Mouse (Mus musculus) CH12.LX (cell line): ENCODE results near the gene Klhl5. TPM values are rescaled to one million over a fixed set of nuclear protein-coding genes. Genes with fewer than 3 reads are reported as not detected.

ENCODE experiments used
- DNase-seq: peaks from one replicate; pipeline ENCODE4 v3.0.0-alpha.2; 2013; ENCODE audit errors: extremely low read depth
- H3K27ac ChIP-seq: 2 replicates; pipeline ENCODE4 v1.5.1; 2012; ENCODE audit warnings: low read depth, mild to moderate bottlenecking, control low read depth, moderate library complexity; ENCODE audit not compliant: insufficient read depth
- H3K27me3 ChIP-seq: replicated peaks from 2 replicates; pipeline ENCODE3; 2012; ENCODE audit warnings: inconsistent platforms
- H3K36me3 ChIP-seq, 2 experiments: replicated peaks in 1 of 2; 2 replicates each; pipeline versions ENCODE3 to v1.6.1; 2012; ENCODE audit warnings: inconsistent platforms in 1 of 2, low read length in 1 of 2, mild to moderate bottlenecking in 1 of 2, mixed read lengths in 1 of 2, moderate library complexity in 1 of 2; ENCODE audit not compliant: control insufficient read depth in 1 of 2, insufficient read depth in 1 of 2
- H3K4me1 ChIP-seq, 2 experiments: 2 replicates each; pipeline ENCODE4 v1.6.1; 2012; ENCODE audit warnings: inconsistent platforms in 1 of 2, moderate library complexity in 1 of 2; ENCODE audit not compliant: insufficient read depth in 2 of 2, control insufficient read depth in 1 of 2
- H3K4me2 ChIP-seq: 2 replicates; pipeline ENCODE4 v1.6.1; 2012; ENCODE audit warnings: low read depth, mild to moderate bottlenecking, control low read depth; ENCODE audit not compliant: poor library complexity, insufficient read depth, severe bottlenecking
- H3K4me3 ChIP-seq, 3 experiments: fragments of 150-350 bp in 1 of 3; sonication (generic) in 1 of 3; replicated peaks in 1 of 3; 2 replicates each; pipeline versions ENCODE3 to v1.5.1; 2011 to 2012; ENCODE audit warnings: low read depth in 2 of 3, low read length in 2 of 3, mild to moderate bottlenecking in 2 of 3, moderate library complexity in 2 of 3, control low read depth in 1 of 3, improper control_type of control experiment in 1 of 3, inconsistent platforms in 1 of 3, mixed read lengths in 1 of 3; ENCODE audit not compliant: poor library complexity in 1 of 3
- H3K79me2 ChIP-seq: replicated peaks from 2 replicates; pipeline ENCODE4 v1.6.1; 2012; ENCODE audit warnings: mild to moderate bottlenecking, moderate library complexity; ENCODE audit not compliant: control insufficient read depth, poor library complexity, insufficient read depth, severe bottlenecking; ENCODE audit errors: extremely low read depth
- H3K9ac ChIP-seq: 2 replicates; pipeline ENCODE4 v1.6.1; 2012; ENCODE audit warnings: low read depth, mild to moderate bottlenecking, control low read depth, moderate library complexity; ENCODE audit not compliant: insufficient read depth
- H3K9me3 ChIP-seq: replicated peaks from 2 replicates; pipeline ENCODE3; 2012; ENCODE audit warnings: low read length, inconsistent platforms, mixed read lengths
- BHLHE40 ChIP-seq: IDR thresholded peaks from 2 replicates; pipeline ENCODE4 v1.6.1; 2011; ENCODE audit warnings: mild to moderate bottlenecking, low read depth, low read length, improper control_type of control experiment
- CTCF ChIP-seq, 2 experiments: IDR thresholded peaks in 1 of 2; conservative IDR thresholded peaks in 1 of 2; 2 replicates each; pipeline ENCODE4 v1.5.1; 2011 to 2012; ENCODE audit warnings: low read depth in 2 of 2, low read length in 2 of 2, improper control_type of control experiment in 1 of 2, inconsistent platforms in 1 of 2, mild to moderate bottlenecking in 1 of 2, moderate library complexity in 1 of 2
- E2F4 ChIP-seq: IDR thresholded peaks from 2 replicates; pipeline ENCODE4 v1.6.1; 2011; ENCODE audit warnings: low read depth, low read length, improper control_type of control experiment; ENCODE audit not compliant: insufficient replicate concordance
- ELF1 ChIP-seq: IDR thresholded peaks from 2 replicates; pipeline ENCODE4 v1.6.1; 2014; ENCODE audit warnings: low read depth, mild to moderate bottlenecking, inconsistent platforms, low read length, improper control_type of control experiment
- ETS1 ChIP-seq: conservative IDR thresholded peaks from 2 replicates; pipeline ENCODE4 v1.6.1; 2012; ENCODE audit warnings: low read depth, mild to moderate bottlenecking, inconsistent platforms, low read length, improper control_type of control experiment, moderate library complexity
- HCFC1 ChIP-seq: IDR thresholded peaks from 2 replicates; pipeline ENCODE4 v1.6.1; 2012; ENCODE audit warnings: low read depth, mild to moderate bottlenecking, inconsistent platforms, low read length, improper control_type of control experiment
- MAX ChIP-seq: IDR thresholded peaks from 2 replicates; pipeline ENCODE4 v1.6.1; 2011; ENCODE audit warnings: low read length, improper control_type of control experiment
- NRF1 ChIP-seq: IDR thresholded peaks from 2 replicates; pipeline ENCODE4 v1.6.1; 2014; ENCODE audit warnings: low read depth, mild to moderate bottlenecking, inconsistent platforms, low read length, improper control_type of control experiment, moderate library complexity
- PAX5 ChIP-seq: IDR thresholded peaks from 2 replicates; pipeline ENCODE4 v1.6.1; 2012; ENCODE audit warnings: low read length, inconsistent platforms, mixed read lengths
- POLR2A ChIP-seq: IDR thresholded peaks from 2 replicates; pipeline ENCODE4 v1.6.1; 2011; ENCODE audit warnings: low read depth, mild to moderate bottlenecking, improper control_type of control experiment, low read length
- SMC3 ChIP-seq: IDR thresholded peaks from 2 replicates; pipeline ENCODE4 v1.6.1; 2011; ENCODE audit warnings: low read depth, low read length, improper control_type of control experiment
- TCF12 ChIP-seq: IDR thresholded peaks from 2 replicates; pipeline ENCODE4 v1.6.1; 2014; ENCODE audit warnings: low read depth, mild to moderate bottlenecking, inconsistent platforms, low read length, improper control_type of control experiment
- UBTF ChIP-seq: IDR thresholded peaks from 2 replicates; pipeline ENCODE4 v1.6.1; 2012; ENCODE audit warnings: low read depth, mild to moderate bottlenecking, inconsistent platforms, low read length, improper control_type of control experiment, moderate library complexity
- USF2 ChIP-seq: conservative IDR thresholded peaks from 2 replicates; pipeline ENCODE4 v1.6.1; 2011; ENCODE audit warnings: low read depth, low read length, improper control_type of control experiment
- ZKSCAN1 ChIP-seq: IDR thresholded peaks from 2 replicates; pipeline ENCODE4 v1.6.1; 2012; ENCODE audit warnings: low read depth, inconsistent platforms, low read length, improper control_type of control experiment, borderline replicate concordance
- ZMIZ1 ChIP-seq: IDR thresholded peaks from 2 replicates; pipeline ENCODE4 v1.6.1; 2012; ENCODE audit warnings: low read depth, mild to moderate bottlenecking, inconsistent platforms, low read length, improper control_type of control experiment
- ZNF384 ChIP-seq: IDR thresholded peaks from 2 replicates; pipeline ENCODE4 v1.6.1; 2012; ENCODE audit warnings: low read depth, low read length, improper control_type of control experiment, inconsistent platforms
- dilution Hi-C: fragments of 300-500 bp; cut with MboI; formaldehyde crosslinking; loops from 2 replicates; pipeline ENCODE4 v1.14.3; 2020; ENCODE audit warnings: low sequenced_read_pairs; ENCODE audit not compliant: extremely low pct_unique_long_range_greater_than_20kb, extremely low pct_ligation_motif_present
- in situ Hi-C: fragments of 300-500 bp; cut with MboI; formaldehyde crosslinking; loops from 3 replicates; pipeline ENCODE4 v1.14.3; 2019; ENCODE audit warnings: low sequenced_read_pairs, low pct_ligation_motif_present, low pct_unique_long_range_greater_than_20kb, mixed read lengths
- polyA plus RNA-seq: library from polyadenylated mRNA; unstranded; fragments of >175 nt; gene quantifications from 2 replicates; pipeline ENCODE4 v1.2.1, GENCODE M21; 2012; ENCODE audit warnings: low read depth; ENCODE audit not compliant: insufficient read length
- total RNA-seq, 2 experiments: library from RNA; depleted of rRNA; stranded (reverse); fragments of 300-350 nt in 1 of 2; fragments of >200 nt in 1 of 2; gene quantifications; 2 replicates each; pipeline ENCODE4 v1.2.3; 2012 to 2014

Klhl5 gene
- total and polyA plus RNA-seq, 3 experiments: 20.6 to 31.7 (median 23.2) TPM

DNA sequence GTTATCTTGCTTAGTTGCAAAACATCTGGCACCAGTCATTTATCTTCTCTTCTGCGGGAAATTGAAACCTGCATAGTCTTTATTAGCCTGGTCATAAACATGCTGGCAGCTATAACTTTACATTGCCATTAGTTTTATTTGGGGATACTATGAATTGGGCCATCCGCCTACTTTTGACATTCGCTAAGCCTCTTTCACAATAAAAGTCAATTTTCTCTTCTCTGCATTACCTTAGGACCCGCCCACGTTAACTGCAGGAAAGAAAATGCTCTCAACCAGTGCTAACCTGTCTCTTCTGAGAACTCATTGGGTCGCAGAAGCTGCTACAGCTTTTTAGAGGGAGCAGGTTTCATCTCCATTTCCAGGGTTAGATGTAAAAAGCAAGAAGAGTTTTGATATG lies 39.2 kb upstream of the Klhl5 start:
- H3K9ac ChIP-seq: no peak overlapping the region
- H3K9me3 ChIP-seq: no peaks in the 10 kb centered on the region
- in situ Hi-C loops: no loop called here
- dilution Hi-C loops: no loop called here
- H3K79me2 ChIP-seq: no peaks in the 10 kb centered on the region
- no peak overlapping the region for H3K4me2 ChIP-seq
- DNase-seq: no peak
- H3K27ac ChIP-seq: no peak overlapping the region
- no peaks in the 10 kb centered on the region for H3K27me3 ChIP-seq
- TF ChIP-seq UBTF (no peak), NRF1 (no peak), CTCF (conservative IDR thresholded peaks at IDR 0.05 in 1 of 2, IDR thresholded peaks at IDR 0.05 in 1 of 2; ENCODE audit: low read depth in 2 of 2, low read length in 2 of 2) (no peak), TCF12 (no peak), ZNF384 (no peak), SMC3 (no peak), PAX5 (no peak), BHLHE40 (no peak), ELF1 (no peak), POLR2A (no peak), E2F4 (no peak), ZKSCAN1 (no peak), USF2 (no peak), ZMIZ1 (no peak)
- peaks cover under 1% of the 10 kb centered on the region in 2 experiments; a peak in 2 of 4 replicates for H3K4me1 ChIP-seq
- H3K36me3 ChIP-seq: peaks cover 9 to 84% of the 10 kb centered on the region in 2 experiments
- no peak overlapping the region for H3K4me3 ChIP-seq

GRCm38 (mm10) chr5:65069872-65070271 lies 37.5 kb upstream of the Klhl5 start:
- dilution Hi-C loops (no loop called here), in situ Hi-C loops (no loop called here)
- Histone ChIP-seq H3K79me2 (no peaks in the 10 kb centered on the region), H3K9me3 (no peaks in the 10 kb centered on the region), H3K9ac (no peak overlapping the region), H3K4me3 (no peak overlapping the region), H3K4me1 (peaks cover 3 to 8% of the 10 kb centered on the region in 2 experiments; a peak in 2 of 4 replicates), H3K27me3 (no peaks in the 10 kb centered on the region), H3K36me3 (peaks cover 14 to 82% of the 10 kb centered on the region in 2 experiments), H3K4me2 (no peak overlapping the region), H3K27ac (no peak overlapping the region)
- TF ChIP-seq ETS1 (no peak), ZNF384 (no peak), MAX (no peak), HCFC1 (no peak), NRF1 (no peak)
- no peak for DNase-seq
